Mouse (Mus musculus): ENCODE data around the gene Slc6a11. TPM values are rescaled to one million over a fixed set of nuclear protein-coding genes. Genes with fewer than 3 reads are reported as not detected.

Gene Slc6a11
- 261 and 289 TPM in 2 replicates for polyA plus RNA-seq (2015; fragmentation: Nextera tagmentation; extraction: Ambion mirVana)

DNA sequence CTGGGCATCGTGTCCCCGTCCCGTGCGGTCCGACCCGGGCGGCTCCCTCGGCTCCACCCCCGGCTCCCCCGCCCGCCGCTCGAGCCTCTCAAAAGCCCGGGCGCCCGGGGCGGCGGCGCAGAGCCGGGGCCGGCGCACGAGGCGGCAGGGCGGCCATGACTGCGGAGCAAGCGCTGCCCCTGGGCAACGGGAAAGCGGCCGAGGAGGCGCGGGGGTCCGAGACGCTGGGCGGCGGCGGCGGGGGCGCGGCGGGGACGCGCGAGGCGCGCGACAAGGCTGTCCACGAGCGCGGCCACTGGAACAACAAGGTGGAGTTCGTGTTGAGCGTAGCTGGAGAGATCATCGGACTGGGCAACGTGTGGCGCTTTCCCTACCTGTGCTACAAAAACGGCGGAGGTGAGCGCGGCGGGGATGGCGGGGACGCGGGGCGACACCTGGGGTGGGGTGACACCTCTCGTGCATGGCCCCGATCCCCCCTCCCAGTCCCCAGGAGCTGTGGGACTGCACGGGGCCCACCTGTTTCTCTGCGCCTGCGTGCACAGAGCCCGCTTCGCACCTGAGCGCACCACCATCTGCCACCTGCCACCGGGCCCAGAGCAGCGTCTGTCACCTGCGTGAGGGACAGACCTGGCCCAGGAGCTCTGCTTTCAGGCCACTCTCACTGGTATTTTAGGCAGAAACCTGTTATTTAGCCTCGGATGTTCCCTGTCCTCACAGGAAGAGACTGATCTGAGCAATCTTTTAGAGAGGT, at the start of gene Slc6a11:
TSS of gene Slc6a11 (plus strand) at position 120 of the 751 bp plus-strand sequence.

DNA sequence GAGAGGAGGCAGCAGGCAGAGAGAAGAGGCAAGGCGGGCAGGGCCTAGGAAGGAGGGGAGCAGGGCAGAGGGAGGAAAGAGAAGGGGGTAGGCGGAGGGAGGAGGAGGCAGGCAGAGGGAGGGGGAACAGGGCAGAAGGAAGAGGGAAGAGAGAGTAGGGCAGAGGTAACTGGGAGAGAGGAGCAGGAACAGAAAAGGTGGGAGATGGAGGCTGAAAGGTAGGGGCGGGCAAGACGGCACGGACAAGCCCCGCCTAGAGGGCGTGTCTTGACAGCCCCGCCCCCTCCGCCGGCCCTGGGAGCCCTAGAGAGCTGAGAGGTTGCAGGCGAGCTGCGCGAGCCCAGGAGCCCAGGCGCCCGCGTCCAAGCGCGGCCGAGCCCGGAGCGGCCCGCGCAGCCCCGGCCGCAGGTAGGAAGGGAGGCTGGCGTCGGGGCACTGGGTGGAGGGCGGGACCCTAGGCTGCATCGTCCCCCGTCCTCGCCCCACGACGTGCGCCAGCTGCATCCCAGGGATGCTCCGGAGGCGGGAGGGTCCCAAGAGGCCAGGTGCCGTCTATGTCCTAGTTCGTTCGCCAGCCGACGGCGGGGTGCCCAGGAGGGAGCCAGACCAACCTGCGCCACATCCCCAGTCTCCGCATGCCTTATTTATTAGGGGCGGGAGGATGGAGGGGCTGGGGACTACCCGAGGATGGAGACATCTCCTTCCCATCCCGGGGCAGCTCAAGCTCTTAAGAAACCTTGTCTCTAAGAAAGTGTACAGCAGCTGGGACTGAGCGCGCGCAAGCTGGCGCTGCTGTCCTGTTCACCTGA, 151.6 kb downstream of the Slc6a11 start, which contains the start of gene Slc6a1:
TSS of gene Slc6a1 (plus strand) at position 167 of the 809 bp plus-strand sequence.

Other genes with a start within 250 kb of the Slc6a11 start
- 69.1 TPM in 2 replicates for gene Atp2b2, start 88.6 kb upstream of the Slc6a11 start, polyA plus RNA-seq (2015; fragmentation: Nextera tagmentation; extraction: Ambion mirVana)
- 205 and 232 TPM in 2 replicates for gene Slc6a1, start 151.4 kb downstream of the Slc6a11 start, polyA plus RNA-seq (2015; fragmentation: Nextera tagmentation; extraction: Ambion mirVana)

Measured in neural tube, postnatal 0 days (tissue).